Mouse (Mus musculus): ENCODE data around the gene Rtn4rl2.

DNA sequence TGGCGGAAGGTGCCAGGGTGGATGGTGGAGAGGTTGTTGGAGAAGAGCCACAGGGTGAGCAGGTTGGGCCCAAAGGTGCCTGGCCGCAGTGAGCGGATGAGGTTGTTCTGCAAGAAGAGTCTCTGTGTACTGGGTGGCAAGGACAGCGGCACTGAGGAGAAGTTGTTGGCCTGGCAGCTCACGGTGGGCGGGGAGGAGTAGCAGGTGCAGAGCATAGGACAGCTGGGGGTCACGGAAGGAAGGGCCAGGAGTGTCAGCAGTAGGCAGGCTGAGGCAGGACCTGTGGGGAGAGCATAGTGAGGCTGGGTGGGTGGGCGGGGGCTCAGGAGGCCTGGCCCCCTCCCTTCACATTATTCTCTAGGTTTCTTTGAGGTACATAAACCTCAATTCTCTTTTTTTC is 5.9 kb downstream of the Rtn4rl2 start:
- TF ChIP-seq CTCF (IDR thresholded peaks at IDR 0.05; ENCODE audit: control insufficient read depth, insufficient read depth, insufficient replicate concordance, low read depth, low read length) = no peak
- no peak for TF ChIP-seq POLR2A (IDR thresholded peaks at IDR 0.05; ENCODE audit: control insufficient read depth, low read depth, low read length)
